Mouse (Mus musculus) natural killer cell, adult 2 months (primary cell): ENCODE results near the gene Tmem231.

Experiments used
- DNase-seq, 2 experiments: peaks; one replicate each; pipeline ENCODE4 v3.0.0; 2022; ENCODE audit warnings: low spot score in 2 of 2

The Tmem231 gene

GRCm38 (mm10) chr8:111865130-111865852 is 68.4 kb downstream of the Tmem231 start:
- no peak for DNase-seq

DNA sequence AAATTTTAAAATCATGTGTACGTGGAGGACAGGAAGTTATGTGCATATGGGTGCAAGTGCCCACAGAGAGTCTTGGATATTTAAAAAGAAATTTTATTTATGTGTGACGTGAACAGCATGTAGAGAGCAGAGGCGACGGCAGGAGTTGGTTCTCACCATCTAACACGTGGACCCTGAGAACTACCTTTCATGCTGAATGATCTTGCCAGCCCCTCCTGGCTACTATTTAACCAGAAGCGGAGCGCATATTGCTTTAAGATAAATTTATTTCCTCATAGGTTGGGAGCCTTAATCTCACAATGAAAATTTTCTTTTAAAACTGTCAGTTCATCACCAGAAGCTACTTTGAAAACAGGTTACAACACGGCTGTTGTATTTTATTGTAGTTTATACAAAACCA is 69.0 kb downstream of the Tmem231 start:
- DNase-seq = no peak

- no peak for DNase-seq
These were observed 70.4 kb downstream of the Tmem231 start for GRCm38 (mm10) chr8:111863280-111863679.
